Mouse (Mus musculus) urinary bladder, postnatal 36 days (tissue): Measurements from ENCODE around the gene Rbsn.

Experiments
- DNase-seq, 2 experiments: peaks; one replicate each; pipeline ENCODE4 v3.0.0; 2022; ENCODE audit warnings: low spot score in 2 of 2, mixed read lengths in 1 of 2

Rbsn gene

DNA sequence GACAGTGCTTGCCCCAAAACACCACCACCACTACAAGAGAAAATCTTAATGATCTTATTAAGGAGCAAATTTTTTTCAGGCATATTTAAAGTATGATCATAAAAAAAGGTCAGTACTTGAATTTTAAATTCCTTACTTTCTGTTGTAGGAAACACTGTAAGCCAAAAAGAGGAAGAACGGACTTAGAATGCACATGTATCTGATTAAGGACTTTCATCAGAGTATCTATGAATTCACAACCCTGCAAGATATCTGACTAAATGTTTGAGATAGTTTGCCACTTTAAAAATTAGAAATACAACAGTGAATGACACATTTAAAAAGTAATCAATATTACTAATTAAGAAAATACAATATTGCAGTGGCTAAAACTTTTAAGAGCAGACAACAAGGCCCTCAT, 38.3 kb downstream of the Rbsn start:
- DNase-seq, result no peak

DNA sequence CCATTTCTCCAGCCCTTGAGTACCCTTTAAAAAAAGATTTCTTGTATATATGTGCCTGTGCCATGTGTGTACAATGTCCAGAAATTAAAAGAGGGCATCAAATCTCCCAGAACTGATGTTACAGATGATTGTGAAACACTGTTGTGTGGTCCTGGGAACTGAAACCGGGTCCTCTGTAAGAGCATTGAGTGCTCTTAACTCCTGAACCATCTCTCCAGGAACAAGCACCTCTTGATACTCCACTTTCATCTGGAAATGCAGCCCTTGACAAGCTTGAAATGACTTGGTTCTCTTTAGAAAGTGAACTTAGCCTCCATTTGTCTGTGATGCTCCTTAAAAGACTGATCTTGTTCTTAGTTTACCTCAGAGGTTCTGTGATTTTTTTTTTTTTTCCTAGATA, 52.0 kb downstream of the Rbsn start:
- no peak for DNase-seq

DNA sequence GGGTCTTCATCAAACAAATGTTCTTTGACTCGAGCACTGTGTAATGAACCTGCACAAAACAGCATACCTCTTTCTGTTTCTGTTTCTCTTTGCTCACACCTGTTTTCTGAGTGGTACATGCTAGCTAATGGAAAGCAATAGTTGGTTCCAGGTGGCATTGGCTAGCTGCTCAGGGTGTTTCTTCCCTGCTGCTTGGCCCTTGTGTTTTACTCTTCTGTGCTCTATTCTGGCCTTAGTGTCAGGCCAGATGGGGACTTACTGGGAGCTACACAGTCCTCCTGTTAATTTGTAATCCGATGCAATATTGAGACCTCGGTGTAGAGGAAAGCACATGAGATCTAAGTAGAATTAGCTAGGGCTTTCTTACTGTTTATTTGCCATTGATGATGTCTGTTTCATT, 55.9 kb downstream of the Rbsn start:
- DNase-seq, result no peak

DNA sequence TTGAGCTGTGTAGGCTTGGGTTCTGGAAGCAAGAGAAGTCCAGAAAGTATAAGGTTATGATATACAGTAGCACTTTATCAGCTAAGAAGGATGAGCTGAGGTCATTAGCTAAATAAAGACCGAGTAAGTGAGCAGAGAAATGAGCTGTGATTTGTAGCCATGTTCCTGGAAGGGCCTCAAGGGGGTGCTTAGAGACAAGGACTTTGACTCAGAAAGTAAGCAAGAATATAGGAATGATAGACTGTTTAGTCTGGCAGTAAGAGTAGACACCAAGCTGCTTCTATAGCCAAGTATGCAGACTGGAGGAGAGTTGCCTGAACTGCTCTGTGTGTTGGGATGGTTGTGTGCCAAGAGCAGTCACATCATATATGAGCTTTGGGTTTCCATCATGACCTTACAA, 61.0 kb downstream of the Rbsn start:
- DNase-seq, result no peak

DNA sequence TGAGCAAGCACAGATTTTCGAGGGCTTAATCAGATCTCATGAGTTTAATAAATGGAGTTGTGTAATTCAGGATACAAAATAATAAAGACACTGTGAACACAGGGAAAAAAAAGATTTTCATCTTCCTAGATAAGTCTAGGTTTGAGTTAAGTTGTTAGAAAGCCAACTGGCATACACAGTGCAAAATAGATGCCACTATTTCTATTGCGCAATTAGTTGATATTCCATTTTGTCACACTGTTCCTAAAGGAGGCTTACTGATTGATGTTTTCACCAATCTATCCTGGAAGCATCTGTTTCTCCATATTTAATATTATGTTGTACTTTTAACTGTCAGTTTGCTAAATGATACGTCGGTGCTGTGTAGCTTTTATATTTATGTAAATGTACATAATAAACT, 68.8 kb downstream of the Rbsn start:
- no peak for DNase-seq
